Mouse (Mus musculus) megakaryocyte-erythroid progenitor cell, adult 5-6 weeks (primary cell): ENCODE results near the gene Pex16. TPM values are rescaled to one million over a fixed set of nuclear protein-coding genes. Genes with fewer than 3 reads are reported as not detected.
"Not testable (repeated sequence)": the region's sequence is repeated elsewhere in the genome, so short reads cannot be mapped to it uniquely, and the experiment has no call there.

Experiments used
- ATAC-seq: replicated peaks from 2 replicates; pipeline ENCODE4 v1.8.0; 2016; ENCODE audit warnings: mild to moderate bottlenecking, inconsistent platforms; ENCODE audit not compliant: severe bottlenecking, poor library complexity, low FRiP score, low TSS enrichment
- total RNA-seq, 2 experiments: library from RNA; stranded (forward) in 1 of 2; stranded (reverse) in 1 of 2; fragments of 200-1000, 215-1000 nt in 1 of 2; fragments of >200 nt in 1 of 2; fragmentation: Nextera tagmentation in 1 of 2; gene quantifications; 2 replicates each; pipeline ENCODE4 v1.2.3; 2014 to 2017

The Pex16 gene
- total RNA-seq, 2 experiments from 2014 or later: 17.2 to 25.7 TPM

DNA sequence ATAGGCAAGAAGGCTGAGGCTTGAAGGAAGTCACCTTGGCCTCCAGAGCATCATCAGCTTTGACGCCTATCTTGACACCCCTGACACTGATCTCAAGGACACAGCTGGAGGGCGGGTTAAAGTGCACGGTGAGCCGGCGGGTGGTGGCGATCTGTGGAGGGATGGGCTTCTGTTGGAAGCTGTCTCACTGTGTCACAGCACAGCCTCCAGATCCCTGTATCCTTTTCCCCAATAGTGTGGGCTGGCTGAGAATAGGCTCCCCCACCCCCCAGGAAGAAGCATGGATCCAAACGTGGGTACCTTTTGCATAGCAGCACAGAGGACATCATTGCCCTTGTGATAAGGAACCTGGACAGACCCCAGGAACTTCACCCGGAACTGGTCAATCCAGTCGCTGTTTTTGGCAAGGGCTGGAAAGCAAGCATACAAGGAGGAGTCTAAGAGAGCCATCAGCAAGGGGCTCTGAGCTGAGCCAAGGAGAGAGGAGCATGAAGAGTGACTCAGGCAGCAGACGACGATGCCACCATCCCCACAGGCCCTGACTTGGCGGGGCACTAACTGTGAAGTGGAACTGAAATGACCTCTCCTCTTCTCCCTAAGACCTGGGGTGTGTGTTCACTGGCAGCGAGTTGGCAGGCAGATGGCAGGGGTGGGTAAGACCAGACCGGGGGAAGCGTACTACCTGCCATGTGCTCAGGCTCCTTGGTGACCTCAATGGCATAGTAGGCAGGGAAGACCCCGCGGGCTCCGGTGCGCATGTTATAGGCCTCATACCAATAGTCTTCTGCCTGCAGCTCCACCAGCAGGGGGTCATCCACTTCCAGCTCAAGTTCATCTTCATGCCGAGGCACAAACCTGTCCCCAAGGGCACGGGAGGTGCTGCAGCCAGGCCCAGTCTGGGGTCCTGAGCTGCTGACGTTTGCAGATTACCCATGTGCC is 10.9 kb downstream of the Pex16 start:
- 0 out of 2 replicates have a peak, but pooled peaks have one; percentile 14 for ATAC-seq

DNA sequence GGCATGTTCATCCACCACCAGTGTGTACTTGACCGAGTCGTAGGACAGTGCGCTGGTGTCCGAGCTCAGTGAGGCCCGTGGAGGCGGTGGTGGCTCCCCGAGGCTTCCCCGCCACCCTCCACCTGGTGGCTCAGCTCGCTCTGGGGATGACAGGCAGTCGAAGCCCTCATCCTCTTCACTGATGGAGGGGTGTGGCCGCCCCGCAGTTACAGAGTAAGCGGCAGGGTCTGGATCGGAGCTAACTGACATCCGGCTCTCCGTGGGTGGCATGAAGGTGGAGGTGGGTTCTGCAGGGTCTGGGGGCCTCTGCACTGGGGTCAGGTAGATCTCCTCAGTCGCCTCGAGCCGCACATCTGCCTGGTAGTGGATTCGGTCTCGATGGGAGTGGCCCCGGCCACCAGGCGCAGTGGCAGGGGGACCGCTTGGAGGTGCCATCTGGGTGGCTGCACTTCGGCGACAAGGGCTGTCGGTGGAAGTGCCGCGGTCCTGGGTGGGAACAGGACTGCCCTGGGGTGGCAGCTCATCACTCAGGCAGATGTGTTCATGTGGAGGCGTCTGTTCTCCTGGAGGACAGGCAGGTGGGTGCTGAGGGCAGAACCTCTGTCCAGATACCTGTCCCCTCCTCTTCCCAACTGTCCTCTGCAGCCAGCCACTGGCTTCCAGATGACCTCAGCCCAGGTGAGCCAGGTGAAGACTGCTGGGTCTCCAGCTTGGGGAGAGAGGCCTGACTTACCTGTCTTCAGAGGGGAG is 12.5 kb downstream of the Pex16 start:
- ATAC-seq: no peak

DNA sequence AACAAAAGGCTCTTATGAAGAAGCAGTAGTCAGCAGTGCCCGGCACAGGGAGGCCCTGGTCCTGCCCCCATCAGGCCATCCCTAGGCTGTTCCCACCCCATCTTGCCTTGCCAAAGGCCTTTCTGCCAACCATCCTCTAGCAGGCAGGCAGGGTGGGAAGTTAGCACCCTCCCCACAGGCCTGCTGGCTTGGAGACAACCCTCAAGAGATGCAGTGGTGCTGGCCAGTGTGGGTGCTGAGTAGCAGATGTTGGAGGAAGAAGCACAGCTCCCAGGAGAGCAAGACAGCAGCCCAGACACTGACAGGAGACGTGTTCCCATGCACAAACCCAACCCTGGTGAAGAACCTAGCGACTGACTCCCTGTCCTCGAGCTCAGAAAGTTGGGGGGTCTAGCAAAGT is 13.2 kb downstream of the Pex16 start:
- no peak for ATAC-seq

DNA sequence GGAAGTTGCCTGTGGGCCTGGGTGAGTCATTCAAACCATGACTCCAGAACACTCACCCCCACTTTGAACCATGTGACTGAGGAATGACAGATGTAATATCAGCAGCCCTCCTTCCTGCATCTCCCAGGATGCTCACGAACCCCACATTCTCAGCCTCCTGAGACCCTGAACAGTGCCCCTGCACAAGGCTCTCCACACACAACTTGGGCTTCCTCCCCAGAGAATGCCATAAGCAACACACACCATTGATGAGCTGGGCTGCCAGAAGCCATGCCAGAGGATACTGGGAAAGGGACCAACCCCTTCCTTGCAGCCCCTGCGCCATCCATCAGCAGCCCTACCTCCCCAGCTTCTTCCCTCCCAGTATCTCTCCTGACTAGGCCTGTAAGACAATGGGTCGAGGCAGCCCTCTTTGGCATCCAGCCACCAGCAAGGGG is 13.6 kb downstream of the Pex16 start:
- ATAC-seq: no peak

DNA sequence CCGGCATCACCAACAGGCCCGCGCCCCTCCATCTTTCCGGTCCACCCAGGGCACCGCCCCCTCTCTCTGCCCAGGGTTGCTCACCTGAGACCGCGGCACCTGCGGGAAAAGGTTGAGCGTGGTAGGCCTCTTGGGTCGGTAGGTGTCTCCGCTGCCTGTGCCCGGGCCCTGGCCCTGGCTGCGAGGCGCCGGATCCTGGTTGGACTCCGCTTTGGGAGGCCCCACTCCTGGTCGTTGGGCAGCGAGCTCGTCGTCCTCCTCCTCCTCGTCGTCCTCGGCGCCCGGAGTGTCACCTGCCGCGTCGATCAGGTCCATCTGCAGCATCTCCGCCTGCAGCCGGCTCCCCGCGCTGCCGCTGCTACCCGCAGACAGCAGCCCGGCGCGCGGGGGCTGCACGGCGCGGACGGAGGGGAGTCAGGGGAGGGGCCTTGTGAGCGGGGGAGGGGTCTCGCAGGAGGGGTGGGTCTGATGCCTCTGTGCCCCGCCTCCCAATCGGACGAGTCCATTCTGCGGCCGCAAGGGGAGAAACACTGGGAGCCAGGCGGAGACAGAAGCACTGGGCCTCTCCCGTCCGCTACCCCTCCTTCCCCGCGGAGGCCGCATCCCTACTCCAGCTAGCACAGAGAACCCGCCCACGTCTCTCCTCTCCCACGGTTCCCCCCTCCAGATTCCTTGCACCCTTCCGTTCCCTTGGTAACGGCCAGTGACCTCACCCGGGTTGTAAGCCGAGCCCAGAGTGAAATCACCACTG is 14.6 kb downstream of the Pex16 start:
- no peak for ATAC-seq

DNA sequence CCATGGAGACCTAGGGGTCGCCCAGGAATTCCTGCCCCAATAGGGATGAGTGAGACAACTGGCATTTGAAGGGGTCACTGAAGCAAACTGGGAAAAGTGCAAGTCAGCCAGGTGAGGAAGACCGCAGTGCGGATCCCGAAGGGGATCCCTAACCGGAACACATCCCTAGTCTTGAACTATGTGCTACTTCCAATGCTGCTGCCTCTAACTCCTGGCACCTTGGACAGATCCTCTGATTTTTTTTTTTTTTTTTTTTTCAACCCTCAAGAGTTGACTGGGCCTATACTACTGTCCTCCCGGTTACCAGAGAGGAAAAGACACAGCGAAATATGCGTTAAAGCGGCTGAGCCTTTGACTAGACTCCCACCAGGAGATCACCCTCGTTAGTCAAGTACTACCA is 15.2 kb downstream of the Pex16 start:
- ATAC-seq: no peak

DNA sequence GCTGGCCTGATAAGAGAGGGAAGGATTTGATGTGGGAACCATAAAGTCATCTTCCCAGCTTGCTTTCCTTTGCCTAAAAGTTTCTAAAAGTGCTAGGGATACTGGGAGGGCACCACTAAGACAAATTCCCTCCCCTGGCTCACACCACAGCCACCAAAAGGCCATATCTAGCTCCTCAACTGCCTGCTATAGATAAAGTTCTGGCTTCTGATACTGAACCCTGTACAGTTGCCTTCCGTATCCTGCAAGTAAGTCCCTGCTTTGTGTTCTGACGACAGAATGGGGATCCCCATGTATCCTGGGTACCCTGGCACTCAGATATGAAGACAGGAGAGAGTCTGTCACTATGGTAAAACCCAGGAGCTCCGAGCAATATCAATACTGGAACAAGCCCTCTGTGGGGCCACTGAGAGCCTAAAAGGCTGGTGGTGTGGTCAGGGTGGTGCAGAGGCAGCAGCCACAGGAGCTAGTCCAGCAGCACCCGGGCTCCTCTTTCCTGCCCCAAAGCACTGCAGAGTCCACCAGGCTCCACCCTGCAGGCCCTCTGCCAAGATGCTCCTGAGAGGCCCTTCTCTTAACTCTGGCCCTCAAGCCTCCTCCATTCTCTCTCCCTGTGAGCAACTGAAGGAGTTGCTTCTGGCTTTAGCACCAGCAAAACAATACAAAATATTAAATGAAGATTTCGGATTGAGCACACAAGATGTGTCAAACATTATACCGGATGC is 15.9 kb downstream of the Pex16 start:
- peak; percentile 48 for ATAC-seq

DNA sequence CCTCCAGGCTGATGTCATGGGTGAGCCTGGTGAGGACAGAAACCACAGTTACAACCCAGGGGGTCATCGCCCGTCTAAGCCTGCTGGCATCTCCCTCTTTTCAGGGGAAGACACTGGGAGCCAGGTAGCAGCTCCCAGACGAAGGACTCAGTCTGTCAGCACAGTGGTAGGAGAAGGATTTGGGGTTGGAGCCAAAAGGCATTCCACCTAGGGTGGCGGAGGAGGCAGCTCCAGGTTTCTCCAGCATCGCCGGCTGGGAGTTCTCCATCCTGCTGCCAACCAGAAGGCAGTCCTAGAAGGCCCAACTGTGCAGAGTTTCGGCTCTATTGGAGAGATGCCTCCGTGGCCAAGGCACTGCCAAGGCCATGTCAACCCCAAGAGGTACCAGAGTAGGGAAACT is 16.6 kb downstream of the Pex16 start:
- no peak for ATAC-seq

DNA sequence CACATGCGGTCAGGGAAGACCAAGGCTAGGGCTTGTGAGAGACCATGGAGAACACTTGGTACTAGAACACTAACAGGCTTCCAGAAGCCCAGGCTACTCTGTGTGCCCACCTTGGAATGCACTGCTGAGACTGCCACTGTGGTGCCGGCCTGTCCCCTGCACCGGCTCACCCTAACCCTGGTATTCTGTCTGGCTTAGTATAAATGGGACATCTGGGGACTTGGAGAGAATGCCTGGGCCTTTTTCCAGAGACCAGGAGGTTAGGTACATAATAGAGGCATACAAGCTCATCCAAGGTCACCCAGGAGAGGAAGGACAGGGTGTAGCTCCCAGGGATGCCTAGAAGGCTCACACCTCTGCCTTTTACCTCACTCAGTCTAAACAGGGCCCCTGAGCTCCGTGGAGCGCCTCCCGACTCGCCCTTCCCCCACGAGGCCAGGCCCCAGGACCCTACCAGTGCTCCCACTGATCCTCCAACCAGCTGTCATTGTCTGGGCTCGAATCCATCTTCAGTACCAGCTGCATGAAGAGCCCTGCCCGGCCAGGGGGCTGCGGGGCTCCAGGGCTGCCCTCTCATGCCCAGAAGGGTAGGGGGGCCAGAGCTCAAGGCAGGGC is 17.3 kb downstream of the Pex16 start:
- no peak for ATAC-seq

DNA sequence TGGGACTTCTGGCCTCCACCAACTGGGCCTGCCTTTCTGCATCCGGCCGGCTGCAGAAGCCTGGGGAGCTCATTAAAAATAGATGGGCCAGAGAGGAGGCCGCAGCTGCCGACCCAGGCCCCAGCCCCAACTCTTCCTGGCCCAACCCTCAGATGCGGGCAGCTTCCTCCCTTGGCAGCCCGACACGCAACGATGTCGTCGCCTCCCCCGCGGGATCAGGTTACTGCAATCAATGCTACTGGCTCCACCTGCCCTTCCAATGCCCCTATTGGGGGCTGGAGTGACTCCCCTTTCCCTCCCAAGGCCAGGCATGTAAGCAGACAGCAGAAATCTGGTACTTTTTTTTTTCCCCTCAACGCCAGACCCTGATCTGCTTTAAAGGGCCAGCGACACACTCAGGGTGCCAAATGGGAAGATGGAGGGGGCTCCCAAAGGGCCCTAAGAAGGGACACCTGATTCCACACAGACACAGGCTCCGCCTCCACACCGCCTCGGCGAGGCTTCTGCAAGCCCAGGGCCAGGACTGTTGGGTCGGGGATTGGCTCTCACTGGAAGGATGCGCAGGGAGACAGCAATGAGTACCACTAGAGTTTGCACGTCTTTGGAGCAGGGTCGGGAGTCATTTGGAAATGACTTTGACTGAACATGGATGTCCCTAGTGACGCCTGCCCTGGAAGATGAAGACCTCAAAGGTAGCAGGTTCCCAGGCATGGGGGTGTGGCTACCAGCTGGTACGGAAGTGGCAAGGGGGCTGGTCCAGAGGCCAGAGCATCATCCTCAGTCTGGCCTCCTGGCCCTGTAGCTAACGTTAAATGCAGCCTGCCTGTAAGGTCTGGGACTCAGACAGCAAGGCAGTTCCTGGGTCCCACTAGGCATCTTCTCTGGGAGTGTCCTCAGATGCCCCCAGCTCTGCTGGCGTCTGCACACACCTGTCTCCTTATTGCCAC is 18.1 kb downstream of the Pex16 start:
- no peak for ATAC-seq

DNA sequence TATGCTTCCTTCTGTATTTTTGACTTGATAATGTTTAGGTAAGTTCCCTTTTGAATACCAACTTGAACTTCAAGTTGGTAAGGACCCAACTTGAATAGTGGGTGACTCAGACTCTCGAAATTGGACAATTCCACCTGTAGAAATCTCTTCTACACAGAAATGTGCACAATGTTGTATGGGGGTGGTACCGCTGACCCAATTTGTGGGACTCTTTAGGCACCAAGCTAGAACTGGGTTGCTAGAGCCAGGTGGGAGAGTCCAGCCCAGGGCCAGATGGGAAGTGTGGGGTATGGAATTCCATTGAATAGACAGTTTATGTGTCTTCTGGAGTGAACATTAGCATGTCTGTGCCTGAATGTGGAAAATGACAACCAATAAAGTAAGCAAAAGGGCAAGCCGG is 21.1 kb downstream of the Pex16 start:
- no peak for ATAC-seq

DNA sequence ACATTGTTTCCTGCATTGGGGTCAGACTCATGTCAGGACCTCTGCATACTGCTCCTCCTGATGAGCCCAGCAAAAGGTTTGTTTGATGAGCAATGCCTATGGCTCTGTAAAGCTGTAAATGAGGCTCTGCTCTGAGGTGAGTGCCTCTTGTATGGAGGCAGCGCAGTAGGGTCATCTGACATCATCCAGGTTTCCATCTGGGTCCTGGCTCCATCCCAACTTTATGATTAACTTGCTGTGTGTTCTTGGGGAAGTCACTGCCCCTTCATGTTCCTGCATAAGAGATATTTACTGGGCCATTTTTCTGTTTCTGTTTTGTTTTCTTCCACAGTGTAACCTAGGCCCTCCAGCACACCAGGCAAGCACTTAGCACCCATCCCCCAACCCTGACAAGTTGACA is 23.0 kb downstream of the Pex16 start:
- no peak for ATAC-seq

DNA sequence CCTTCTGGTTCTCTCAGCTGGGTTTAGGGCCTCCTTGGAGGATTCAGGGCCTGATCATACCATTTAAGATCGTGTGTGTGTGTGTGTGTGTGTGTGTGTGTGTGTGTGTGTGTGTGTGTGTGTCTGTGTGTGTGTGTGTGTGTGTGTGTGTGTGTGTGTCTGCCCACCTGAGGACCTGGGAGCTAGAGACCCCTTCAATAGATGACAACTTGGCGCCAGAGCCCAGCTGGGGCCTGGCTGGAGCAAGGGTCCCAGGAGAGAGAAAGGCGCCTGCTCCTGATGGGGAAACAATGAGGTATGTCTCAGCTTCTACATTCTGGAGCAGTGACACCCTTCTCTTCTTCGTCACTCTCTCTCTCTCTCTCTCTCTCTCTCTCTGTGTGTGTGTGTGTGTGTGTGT is 25.4 kb downstream of the Pex16 start:
- ATAC-seq: not testable (repeated sequence)

DNA sequence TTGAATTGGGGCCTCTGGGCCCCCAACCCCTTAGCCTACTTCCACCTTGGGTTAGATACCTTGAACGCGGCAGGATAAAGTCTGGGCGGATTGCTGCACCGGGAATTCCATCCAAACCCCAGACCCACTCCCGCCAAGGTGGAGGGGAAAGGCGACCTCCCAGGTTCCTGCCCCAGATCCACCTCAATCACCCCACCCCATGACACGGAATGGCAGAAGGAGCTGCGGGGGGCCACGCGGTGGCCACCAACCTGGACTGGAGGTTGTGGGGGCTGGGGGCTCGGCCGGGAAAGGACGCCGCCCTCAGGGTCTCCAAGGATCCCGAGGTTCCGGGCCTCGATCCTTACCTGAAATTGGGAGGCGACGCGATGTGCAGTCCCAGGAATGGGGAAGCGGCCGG is 26.2 kb downstream of the Pex16 start:
- no peak for ATAC-seq

DNA sequence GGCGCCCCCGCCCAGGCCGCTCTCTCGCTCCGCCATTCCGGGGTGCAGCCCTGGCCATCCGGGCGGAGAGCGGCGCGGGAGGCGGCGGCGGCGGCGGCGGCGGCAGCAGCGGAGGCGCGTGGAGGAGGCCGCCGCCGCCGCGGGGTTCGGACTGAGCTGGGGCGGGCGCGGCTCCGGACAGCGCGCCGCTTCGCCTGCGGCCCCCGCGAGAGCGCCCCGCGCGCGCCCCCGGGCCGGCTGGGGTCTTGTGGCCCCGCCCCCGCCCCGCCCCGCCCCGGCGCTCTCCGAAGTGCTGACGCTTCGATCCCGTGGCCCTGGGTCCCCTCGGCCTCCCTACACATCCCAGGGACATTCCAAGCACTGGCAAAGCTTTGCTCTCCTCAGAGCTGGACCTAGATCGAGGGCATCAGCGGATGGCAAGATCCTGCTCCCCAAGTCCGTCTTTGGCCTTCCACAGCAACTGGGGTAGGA is 26.6 kb downstream of the Pex16 start, which contains the start of gene Mapk8ip1:
TSS of gene Mapk8ip1 (minus strand) at position 173 of the 471 bp plus-strand sequence.
- ATAC-seq: no peak

DNA sequence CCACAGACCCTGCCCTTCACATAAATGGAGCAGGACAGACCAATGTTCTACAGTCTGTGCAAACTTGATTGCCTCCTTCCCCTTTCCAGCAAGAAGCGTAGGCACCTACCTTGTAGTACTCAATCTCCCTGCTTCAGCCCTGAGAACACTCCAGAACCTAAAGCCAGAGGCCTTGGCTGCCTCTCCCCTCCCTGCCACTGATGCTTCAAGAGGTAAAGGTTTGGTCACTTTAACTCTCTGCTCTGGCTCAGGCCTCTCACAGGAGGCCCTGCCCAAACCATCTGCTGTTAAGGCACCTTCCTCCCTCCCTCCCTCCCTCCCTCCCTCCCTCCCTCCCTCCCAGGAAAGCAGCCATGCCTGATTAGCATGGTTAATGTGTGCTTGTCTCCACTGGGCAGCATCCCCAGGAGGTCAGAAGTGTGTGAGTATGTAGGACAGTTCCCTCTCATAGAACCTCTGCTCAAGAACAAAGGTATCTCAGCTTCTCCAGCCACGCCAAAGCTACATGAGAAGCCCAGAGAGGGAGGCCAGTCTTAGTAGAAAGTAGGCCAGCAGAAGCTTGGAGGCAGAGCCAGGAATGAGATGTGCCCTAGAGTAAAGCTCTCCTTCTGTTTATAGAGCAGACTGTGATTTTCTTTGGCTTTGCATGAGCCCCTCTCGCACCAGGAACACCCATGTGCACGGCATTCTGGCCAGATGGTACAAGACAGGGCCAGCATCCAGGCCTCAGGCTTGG is 28.3 kb downstream of the Pex16 start:
- ATAC-seq: no peak

DNA sequence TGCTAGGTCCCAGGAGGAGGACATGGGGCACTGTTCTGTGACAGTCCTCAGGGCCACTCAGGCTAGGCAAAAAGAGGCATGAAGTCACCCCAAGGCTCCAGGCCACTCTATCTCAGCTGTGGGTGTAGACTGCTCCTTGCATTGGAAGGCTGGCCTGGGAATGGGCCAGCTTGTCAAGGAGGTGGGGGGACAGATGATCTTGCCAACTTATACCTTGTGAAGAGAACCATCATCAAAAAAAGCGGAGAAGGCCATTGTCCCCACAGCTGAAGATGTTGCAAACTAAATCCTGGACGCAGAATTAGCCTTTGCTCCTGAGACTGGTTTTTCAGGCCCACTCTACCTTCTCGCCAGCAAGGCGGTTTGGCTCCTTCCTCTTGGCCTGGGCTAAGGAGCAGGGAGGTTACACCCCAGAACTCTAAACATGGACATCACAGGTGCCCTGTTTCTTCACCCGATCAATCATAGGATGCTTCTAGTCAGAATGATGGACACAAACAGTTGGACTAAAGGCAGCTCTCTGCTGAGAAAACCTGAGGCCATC is 29.4 kb downstream of the Pex16 start:
- ATAC-seq: no peak
